Mouse (Mus musculus) lung, embryonic 16.5 days (tissue): ENCODE measurements around the gene Yipf3. TPM values are rescaled to one million over a fixed set of nuclear protein-coding genes. Genes with fewer than 3 reads are reported as not detected.
A peak's percentile ranks its signal among the peaks of the same experiment; 100 is the strongest.

Experiments used
- ATAC-seq: fragments of 200-750 bp; cut with Nextera tagmentation; 2 replicates; pipeline ENCODE4 v1.8.0; 2017; ENCODE audit warnings: low read depth, mild to moderate bottlenecking, moderate library complexity
- H3K27ac ChIP-seq: fragments of 300-500 bp; sonication (generic); 2 replicates; pipeline ENCODE4 v1.5.1; 2014; ENCODE audit warnings: mild to moderate bottlenecking, control low read depth, low read length
- H3K27me3 ChIP-seq: fragments of 300-500 bp; sonication (generic); 2 replicates; pipeline ENCODE4 v1.6.1; 2014; ENCODE audit warnings: low read depth, low read length, mixed read lengths; ENCODE audit not compliant: control insufficient read depth, insufficient read depth
- H3K36me3 ChIP-seq: fragments of 300-500 bp; sonication (generic); 2 replicates; pipeline ENCODE4 v1.6.1; 2014; ENCODE audit warnings: low read length; ENCODE audit not compliant: control insufficient read depth, insufficient read depth
- H3K4me1 ChIP-seq: fragments of 300-500 bp; sonication (generic); replicated peaks from 2 replicates; pipeline ENCODE4 v1.6.1; 2014; ENCODE audit warnings: low read length, mixed read lengths; ENCODE audit not compliant: control insufficient read depth, insufficient read depth
- H3K4me2 ChIP-seq: fragments of 300-500 bp; sonication (generic); 2 replicates; pipeline ENCODE4 v1.6.1; 2014; ENCODE audit warnings: low read depth, low read length, control low read depth
- H3K4me3 ChIP-seq: fragments of 300-500 bp; sonication (generic); 2 replicates; pipeline ENCODE4 v1.5.1; 2014; ENCODE audit warnings: mild to moderate bottlenecking, low read length, control low read depth
- H3K9ac ChIP-seq: fragments of 300-500 bp; sonication (generic); 2 replicates; pipeline ENCODE4 v1.6.1; 2014; ENCODE audit warnings: low read length, control low read depth
- H3K9me3 ChIP-seq: fragments of 300-500 bp; sonication (generic); 2 replicates; pipeline ENCODE4 v1.6.1; 2016; ENCODE audit warnings: low read length; ENCODE audit not compliant: control insufficient read depth
- WGBS: fragments of 180-500 bp; shearing (Covaris S2); extraction: QIAGEN DNeasy Blood & Tissue Kit; methylation state at CpG from one replicate; pipeline ENCODE4 v1.1.7; 2014; 5-methylcytosine and 5-hydroxymethylcytosine counted together
- polyA plus RNA-seq: library from polyadenylated mRNA; unstranded; fragments of >200 nt; fragmentation: Nextera tagmentation; extraction: Ambion mirVana; gene quantifications from 2 replicates; pipeline ENCODE4 v1.2.1, GENCODE M21; 2015

The Yipf3 gene
- 114 and 120 TPM in 2 replicates for polyA plus RNA-seq

- peaks cover 42% of the 10 kb centered on the region for H3K36me3 ChIP-seq
- H3K27me3 ChIP-seq = no peaks in the 10 kb centered on the region
- H3K4me2 ChIP-seq = peak within 1 kb of the TSS; percentile 91
- WGBS = under 1% methylated on average over 53 of the region's 53 CpGs
- peak; percentile 92 for ATAC-seq
- peak within 1 kb of the TSS; percentile 82 for H3K27ac ChIP-seq
- H3K4me1 ChIP-seq = peaks cover 18% of the 10 kb centered on the region
- no peaks in the 10 kb centered on the region for H3K9me3 ChIP-seq
- H3K9ac ChIP-seq = peak within 1 kb of the TSS; percentile 98
- H3K4me3 ChIP-seq = peak within 1 kb of the TSS; percentile 94
Measured at GRCm38 (mm10) chr17:46247512-46248188, at the start of gene Yipf3, which contains the start of gene Polr1c. Gene Yipf3, plus strand, starts transcription at chr17:46248080. Gene Polr1c, minus strand, starts transcription at chr17:46248054.

GRCm38 (mm10) chr17:46201151-46201550 is 46.7 kb upstream of the Yipf3 start:
- no peaks in the 10 kb centered on the region for H3K27me3 ChIP-seq
- peaks cover 27% of the 10 kb centered on the region for H3K36me3 ChIP-seq
- no peaks in the 10 kb centered on the region for H3K9me3 ChIP-seq
- WGBS = 39% methylated on average over 6 of the region's 6 CpGs
- peaks cover 22% of the 10 kb centered on the region for H3K4me1 ChIP-seq
- H3K9ac ChIP-seq = peak overlapping the region; percentile 24; the same call in 1 of the 2 replicates
- H3K4me2 ChIP-seq = peak overlapping the region; percentile 89
- H3K27ac ChIP-seq = no peak overlapping the region
- no peak for ATAC-seq
- peak overlapping the region; percentile 97 for H3K4me3 ChIP-seq

- Histone ChIP-seq H3K36me3 (peaks cover 24% of the 10 kb centered on the region), H3K9ac (peak within 1 kb of the TSS; percentile 83), H3K4me2 (peak within 1 kb of the TSS; percentile 96), H3K27ac (peak within 1 kb of the TSS; percentile 91), H3K4me3 (peak within 1 kb of the TSS; percentile 97), H3K4me1 (peaks cover 22% of the 10 kb centered on the region), H3K9me3 (no peaks in the 10 kb centered on the region), H3K27me3 (no peaks in the 10 kb centered on the region)
- ATAC-seq = peak; percentile 98
- WGBS = under 1% methylated on average over 66 of the region's 66 CpGs
Measured at GRCm38 (mm10) chr17:46202421-46203071, 45.3 kb upstream of the Yipf3 start, which contains the start of the genes Polh and Xpo5. Gene Polh, minus strand, starts transcription at chr17:46202645. Gene Xpo5, plus strand, starts transcription at chr17:46202782.

GRCm38 (mm10) chr17:46203078-46203477 is 44.8 kb upstream of the Yipf3 start:
- peaks cover 24% of the 10 kb centered on the region for H3K36me3 ChIP-seq
- peak overlapping the region; percentile 96 for H3K4me2 ChIP-seq
- peak; percentile 21; the same call in 1 of the 2 replicates for ATAC-seq
- peak overlapping the region; percentile 83 for H3K9ac ChIP-seq
- H3K4me1 ChIP-seq = peaks cover 22% of the 10 kb centered on the region
- no peaks in the 10 kb centered on the region for H3K27me3 ChIP-seq
- peak overlapping the region; percentile 91 for H3K27ac ChIP-seq
- peak overlapping the region; percentile 97 for H3K4me3 ChIP-seq
- 0% methylated on average over 20 of the region's 20 CpGs for WGBS
- H3K9me3 ChIP-seq = no peaks in the 10 kb centered on the region

GRCm38 (mm10) chr17:46206676-46207075 is 41.2 kb upstream of the Yipf3 start:
- H3K9ac ChIP-seq = no peak overlapping the region
- H3K27me3 ChIP-seq = no peaks in the 10 kb centered on the region
- H3K36me3 ChIP-seq = peaks cover 43% of the 10 kb centered on the region
- no peak for ATAC-seq
- peaks cover 12% of the 10 kb centered on the region for H3K4me1 ChIP-seq
- no peak overlapping the region for H3K27ac ChIP-seq
- no peaks in the 10 kb centered on the region for H3K9me3 ChIP-seq
- H3K4me3 ChIP-seq = no peak overlapping the region
- no peak overlapping the region for H3K4me2 ChIP-seq

GRCm38 (mm10) chr17:46210550-46210949 is 37.3 kb upstream of the Yipf3 start:
- 79% methylated on average over 3 of the region's 3 CpGs for WGBS
- no peak overlapping the region for H3K27ac ChIP-seq
- H3K4me2 ChIP-seq = no peak overlapping the region
- H3K9me3 ChIP-seq = no peaks in the 10 kb centered on the region
- H3K27me3 ChIP-seq = no peaks in the 10 kb centered on the region
- no peak for ATAC-seq
- H3K4me3 ChIP-seq = no peak overlapping the region
- no peaks in the 10 kb centered on the region for H3K4me1 ChIP-seq
- H3K36me3 ChIP-seq = peaks cover 60% of the 10 kb centered on the region
- no peak overlapping the region for H3K9ac ChIP-seq

GRCm38 (mm10) chr17:46221601-46222000 is 26.3 kb upstream of the Yipf3 start:
- no peak overlapping the region for H3K4me2 ChIP-seq
- H3K36me3 ChIP-seq = peaks cover 59% of the 10 kb centered on the region
- no peaks in the 10 kb centered on the region for H3K9me3 ChIP-seq
- H3K27me3 ChIP-seq = no peaks in the 10 kb centered on the region
- no peaks in the 10 kb centered on the region for H3K4me1 ChIP-seq
- WGBS = 77% methylated on average over 3 of the region's 3 CpGs
- no peak for ATAC-seq
- no peak overlapping the region for H3K9ac ChIP-seq
- no peak overlapping the region for H3K4me3 ChIP-seq
- no peak overlapping the region for H3K27ac ChIP-seq

- 86% methylated on average over 7 of the region's 7 CpGs for WGBS
- Histone ChIP-seq H3K4me1 (no peaks in the 10 kb centered on the region), H3K9me3 (no peaks in the 10 kb centered on the region), H3K9ac (no peak overlapping the region), H3K27ac (no peak overlapping the region), H3K27me3 (no peaks in the 10 kb centered on the region), H3K4me2 (no peak overlapping the region), H3K4me3 (no peak overlapping the region), H3K36me3 (peaks cover 59% of the 10 kb centered on the region)
- ATAC-seq = no peak
Measured at GRCm38 (mm10) chr17:46227576-46227975, 20.3 kb upstream of the Yipf3 start.

GRCm38 (mm10) chr17:46236067-46236466 is 11.8 kb upstream of the Yipf3 start:
- Histone ChIP-seq H3K4me2 (no peak overlapping the region), H3K27ac (no peak overlapping the region), H3K36me3 (peaks cover 34% of the 10 kb centered on the region), H3K9me3 (no peaks in the 10 kb centered on the region), H3K4me3 (no peak overlapping the region), H3K9ac (no peak overlapping the region), H3K27me3 (no peaks in the 10 kb centered on the region), H3K4me1 (no peaks in the 10 kb centered on the region)
- no peak for ATAC-seq
- 78% methylated on average over 1 of the region's 1 CpGs for WGBS
